Mouse (Mus musculus) lung, postnatal 0 days (tissue): ENCODE measurements around the gene Gtf3a. TPM values are rescaled to one million over a fixed set of nuclear protein-coding genes. Genes with fewer than 3 reads are reported as not detected.
A peak's percentile ranks its signal among the peaks of the same experiment; 100 is the strongest.

Source experiments
- ATAC-seq: fragments of 200-750 bp; cut with Nextera tagmentation; 2 replicates; pipeline ENCODE4 v1.8.0; 2017; ENCODE audit warnings: moderate library complexity
- DNase-seq: peaks from one replicate; pipeline ENCODE4 v3.0.0-alpha.2; 2016; ENCODE audit warnings: low spot score
- H3K27ac ChIP-seq: fragments of 300-500 bp; sonication (generic); 2 replicates; pipeline ENCODE4 v1.5.1; 2014; ENCODE audit warnings: antibody characterized with exemption, mild to moderate bottlenecking, low read length, mixed read lengths
- H3K27me3 ChIP-seq: fragments of 300-500 bp; sonication (generic); replicated peaks from 2 replicates; pipeline ENCODE4 v1.6.1; 2014; ENCODE audit warnings: low read length, mixed read lengths; ENCODE audit not compliant: insufficient read depth
- H3K36me3 ChIP-seq: fragments of 300-500 bp; sonication (generic); 2 replicates; pipeline ENCODE4 v1.6.1; 2014; ENCODE audit warnings: low read length, mixed read lengths; ENCODE audit not compliant: insufficient read depth
- H3K4me1 ChIP-seq: fragments of 300-500 bp; sonication (generic); 2 replicates; pipeline ENCODE4 v1.6.1; 2014; ENCODE audit warnings: antibody characterized with exemption, low read depth, low read length, mixed read lengths; ENCODE audit not compliant: insufficient read depth
- H3K4me2 ChIP-seq: fragments of 300-500 bp; sonication (generic); replicated peaks from 2 replicates; pipeline ENCODE4 v1.6.1; 2014; ENCODE audit warnings: low read depth, mild to moderate bottlenecking, low read length, moderate library complexity, mixed read lengths
- H3K4me3 ChIP-seq: fragments of 300-500 bp; sonication (generic); 2 replicates; pipeline ENCODE4 v1.5.1; 2014; ENCODE audit warnings: low read depth, low read length
- H3K9ac ChIP-seq: fragments of 300-500 bp; sonication (generic); replicated peaks from 2 replicates; pipeline ENCODE4 v1.6.1; 2014; ENCODE audit warnings: low read depth, mild to moderate bottlenecking
- H3K9me3 ChIP-seq: fragments of 300-500 bp; sonication (generic); 2 replicates; pipeline ENCODE4 v1.6.1; 2016; ENCODE audit warnings: low read length, mixed read lengths
- CTCF ChIP-seq: IDR thresholded peaks from 2 replicates; pipeline ENCODE4 v1.5.1; 2016; ENCODE audit warnings: antibody characterized with exemption, mild to moderate bottlenecking
- EP300 ChIP-seq: IDR thresholded peaks from 2 replicates; pipeline ENCODE4 v1.6.1; 2016; ENCODE audit warnings: antibody characterized with exemption, mild to moderate bottlenecking, control low read depth
- WGBS: fragments of 180-500 bp; shearing (Covaris S2); extraction: QIAGEN DNeasy Blood & Tissue Kit; methylation state at CpG from one replicate; pipeline ENCODE4 v1.1.7; 2014; 5-methylcytosine and 5-hydroxymethylcytosine counted together
- polyA plus RNA-seq: library from polyadenylated mRNA; unstranded; fragments of >200 nt; fragmentation: Nextera tagmentation; extraction: Ambion mirVana; gene quantifications from 2 replicates; pipeline ENCODE4 v1.2.1, GENCODE M21; 2015

Gene Gtf3a
- polyA plus RNA-seq, 1 experiment from 2014 or later = 60.3 TPM

GRCm38 (mm10) chr5:146987588-146987987 is 39.1 kb downstream of the Gtf3a start:
- H3K4me1 ChIP-seq = no peaks in the 10 kb centered on the region
- no peak for DNase-seq
- H3K4me2 ChIP-seq = no peak overlapping the region
- H3K4me3 ChIP-seq = no peak overlapping the region
- H3K27ac ChIP-seq = no peak overlapping the region
- no peaks in the 10 kb centered on the region for H3K36me3 ChIP-seq
- H3K9ac ChIP-seq = no peak overlapping the region
- TF ChIP-seq EP300 (no peak), CTCF (no peak)
- H3K9me3 ChIP-seq = no peaks in the 10 kb centered on the region
- 70% methylated on average over 10 of the region's 10 CpGs for WGBS
- no peak; the same call in 1 of the 2 replicates for ATAC-seq
- no peaks in the 10 kb centered on the region for H3K27me3 ChIP-seq

GRCm38 (mm10) chr5:146989051-146989450 is 40.6 kb downstream of the Gtf3a start:
- Histone ChIP-seq H3K36me3 (no peaks in the 10 kb centered on the region), H3K4me3 (no peak overlapping the region), H3K9me3 (no peaks in the 10 kb centered on the region), H3K4me1 (no peaks in the 10 kb centered on the region), H3K27ac (no peak overlapping the region), H3K4me2 (no peak overlapping the region), H3K27me3 (no peaks in the 10 kb centered on the region), H3K9ac (no peak overlapping the region)
- DNase-seq (no peak), ATAC-seq (no peak)
- WGBS = 71% methylated on average over 5 of the region's 5 CpGs
- TF ChIP-seq CTCF (no peak), EP300 (no peak)

GRCm38 (mm10) chr5:146993509-146993908 is 45.1 kb downstream of the Gtf3a start:
- no peak overlapping the region for H3K4me2 ChIP-seq
- no peak overlapping the region for H3K4me3 ChIP-seq
- H3K9me3 ChIP-seq = no peaks in the 10 kb centered on the region
- no peak overlapping the region for H3K9ac ChIP-seq
- no peak for DNase-seq
- ATAC-seq = no peak
- WGBS = 67% methylated on average over 8 of the region's 8 CpGs
- no peak overlapping the region for H3K27ac ChIP-seq
- TF ChIP-seq EP300 = no peak
- no peak for TF ChIP-seq CTCF
- H3K36me3 ChIP-seq = no peaks in the 10 kb centered on the region
- no peaks in the 10 kb centered on the region for H3K4me1 ChIP-seq
- no peaks in the 10 kb centered on the region for H3K27me3 ChIP-seq

- no peak overlapping the region for H3K9ac ChIP-seq
- no peak overlapping the region for H3K4me2 ChIP-seq
- WGBS = 34% methylated on average over 6 of the region's 6 CpGs
- ATAC-seq = no peak
- no peaks in the 10 kb centered on the region for H3K9me3 ChIP-seq
- H3K27me3 ChIP-seq = no peaks in the 10 kb centered on the region
- no peak overlapping the region for H3K4me3 ChIP-seq
- DNase-seq = peak; percentile 25
- H3K4me1 ChIP-seq = no peaks in the 10 kb centered on the region
- TF ChIP-seq EP300 (no peak), CTCF (no peak)
- H3K36me3 ChIP-seq = no peaks in the 10 kb centered on the region
- H3K27ac ChIP-seq = no peak overlapping the region
Measured at GRCm38 (mm10) chr5:146994973-146995372, 46.5 kb downstream of the Gtf3a start.

GRCm38 (mm10) chr5:146996812-146997211 is 48.4 kb downstream of the Gtf3a start:
- ATAC-seq (no peak), DNase-seq (no peak)
- Histone ChIP-seq H3K4me3 (no peak overlapping the region), H3K27ac (no peak overlapping the region), H3K36me3 (no peaks in the 10 kb centered on the region), H3K9me3 (no peaks in the 10 kb centered on the region), H3K4me2 (no peak overlapping the region), H3K27me3 (no peaks in the 10 kb centered on the region), H3K4me1 (no peaks in the 10 kb centered on the region), H3K9ac (no peak overlapping the region)
- TF ChIP-seq EP300 = no peak
- no peak for TF ChIP-seq CTCF
- 85% methylated on average over 7 of the region's 7 CpGs for WGBS

GRCm38 (mm10) chr5:146998802-146999201 is 50.3 kb downstream of the Gtf3a start:
- Histone ChIP-seq H3K27ac (no peak overlapping the region), H3K27me3 (no peaks in the 10 kb centered on the region), H3K9ac (no peak overlapping the region), H3K4me2 (no peak overlapping the region), H3K9me3 (no peaks in the 10 kb centered on the region), H3K4me3 (no peak overlapping the region), H3K4me1 (no peaks in the 10 kb centered on the region), H3K36me3 (no peaks in the 10 kb centered on the region)
- ATAC-seq (no peak), DNase-seq (no peak)
- 89% methylated on average over 12 of the region's 12 CpGs for WGBS
- TF ChIP-seq EP300 = no peak
- 0 out of 2 replicates have a peak, but pooled peaks have one; percentile 8 for TF ChIP-seq CTCF

GRCm38 (mm10) chr5:147001312-147001711 is 52.9 kb downstream of the Gtf3a start:
- Histone ChIP-seq H3K4me1 (no peaks in the 10 kb centered on the region), H3K9ac (no peak overlapping the region), H3K4me2 (no peak overlapping the region), H3K4me3 (no peak overlapping the region), H3K27me3 (no peaks in the 10 kb centered on the region), H3K36me3 (no peaks in the 10 kb centered on the region), H3K9me3 (no peaks in the 10 kb centered on the region), H3K27ac (no peak overlapping the region)
- 81% methylated on average over 4 of the region's 4 CpGs for WGBS
- peak; percentile 31 for TF ChIP-seq CTCF
- TF ChIP-seq EP300 = no peak
- no peak for ATAC-seq
- DNase-seq = no peak
